Mouse (Mus musculus) liver, embryonic 11.5 days (tissue): ENCODE data around the gene Bsx. TPM values are rescaled to one million over a fixed set of nuclear protein-coding genes. Genes with fewer than 3 reads are reported as not detected.

Experiments
- ATAC-seq: fragments of 200-750 bp; cut with Nextera tagmentation; replicated peaks from 2 replicates; pipeline ENCODE4 v1.8.0; 2017; ENCODE audit warnings: moderate number of reproducible peaks, mild to moderate bottlenecking, moderate TSS enrichment, moderate library complexity; ENCODE audit not compliant: low FRiP score
- DNase-seq: peaks from one replicate; pipeline ENCODE4 v3.0.0-alpha.2; 2017; ENCODE audit warnings: low spot score
- H3K27ac ChIP-seq: fragments of 300-500 bp; sonication (generic); 2 replicates; pipeline ENCODE4 v1.5.1; 2014; ENCODE audit warnings: mild to moderate bottlenecking, low read depth, low read length, control low read depth
- H3K27me3 ChIP-seq: fragments of 300-500 bp; sonication (generic); replicated peaks from 2 replicates; pipeline ENCODE4 v1.6.1; 2014; ENCODE audit warnings: low read length, mixed read lengths; ENCODE audit not compliant: control insufficient read depth, insufficient read depth
- H3K36me3 ChIP-seq: fragments of 300-500 bp; sonication (generic); 2 replicates; pipeline ENCODE4 v1.6.1; 2014; ENCODE audit warnings: mild to moderate bottlenecking, low read length, moderate library complexity, mixed read lengths; ENCODE audit not compliant: control insufficient read depth, insufficient read depth
- H3K4me1 ChIP-seq: fragments of 300-500 bp; sonication (generic); replicated peaks from 2 replicates; pipeline ENCODE4 v1.6.1; 2014; ENCODE audit warnings: low read length, mixed read lengths; ENCODE audit not compliant: control insufficient read depth, insufficient read depth
- H3K4me2 ChIP-seq: fragments of 300-500 bp; sonication (generic); 2 replicates; pipeline ENCODE4 v1.6.1; 2014; ENCODE audit warnings: mild to moderate bottlenecking, control low read depth, moderate library complexity
- H3K4me3 ChIP-seq: fragments of 300-500 bp; sonication (generic); 2 replicates; pipeline ENCODE4 v1.5.1; 2014; ENCODE audit warnings: low read depth, low read length, control low read depth
- H3K9ac ChIP-seq: fragments of 300-500 bp; sonication (generic); 2 replicates; pipeline ENCODE4 v1.6.1; 2014; ENCODE audit warnings: low read depth, low read length, control low read depth
- H3K9me3 ChIP-seq: fragments of 300-500 bp; sonication (generic); 2 replicates; pipeline ENCODE4 v1.6.1; 2016; ENCODE audit warnings: low read length, inconsistent platforms, mixed read lengths; ENCODE audit not compliant: control insufficient read depth
- WGBS: fragments of 180-500 bp; shearing (Covaris S2); extraction: QIAGEN DNeasy Blood & Tissue Kit; methylation state at CpG from one replicate; pipeline ENCODE4 v1.1.7; 2014; 5-methylcytosine and 5-hydroxymethylcytosine counted together
- polyA plus RNA-seq: library from polyadenylated mRNA; unstranded; fragments of >200 nt; fragmentation: Nextera tagmentation; extraction: Ambion mirVana; gene quantifications from 2 replicates; pipeline ENCODE4 v1.2.1, GENCODE M21; 2014

Gene Bsx
- polyA plus RNA-seq, 1 experiment from 2014 or later, result not detected

DNA sequence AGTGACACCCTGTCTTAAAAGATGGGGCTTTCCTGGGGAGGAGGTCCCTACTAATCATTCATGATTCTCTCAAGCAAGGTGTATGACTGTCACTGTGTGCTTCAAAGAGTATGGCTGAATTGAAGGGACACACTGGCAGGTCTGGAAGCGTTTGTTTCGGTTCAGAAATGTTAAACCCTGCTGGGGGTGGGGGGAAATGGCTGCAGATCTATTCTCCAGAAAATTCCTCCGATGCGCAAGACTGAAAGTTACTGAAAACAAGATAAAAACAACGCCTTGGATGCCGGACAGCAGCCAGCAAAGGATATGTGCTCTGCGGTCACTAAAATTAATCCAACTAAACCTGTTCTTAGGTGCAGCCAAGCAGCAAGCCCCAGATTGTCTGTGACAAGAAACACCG is 34.5 kb downstream of the Bsx start:
- Histone ChIP-seq H3K4me2 (no peak overlapping the region), H3K36me3 (no peaks in the 10 kb centered on the region), H3K4me1 (no peaks in the 10 kb centered on the region), H3K9me3 (no peaks in the 10 kb centered on the region), H3K27me3 (no peaks in the 10 kb centered on the region), H3K9ac (no peak overlapping the region), H3K4me3 (no peak overlapping the region), H3K27ac (no peak overlapping the region)
- no peak for ATAC-seq
- no peak for DNase-seq
- 86% methylated on average over 8 of the region's 8 CpGs for WGBS

DNA sequence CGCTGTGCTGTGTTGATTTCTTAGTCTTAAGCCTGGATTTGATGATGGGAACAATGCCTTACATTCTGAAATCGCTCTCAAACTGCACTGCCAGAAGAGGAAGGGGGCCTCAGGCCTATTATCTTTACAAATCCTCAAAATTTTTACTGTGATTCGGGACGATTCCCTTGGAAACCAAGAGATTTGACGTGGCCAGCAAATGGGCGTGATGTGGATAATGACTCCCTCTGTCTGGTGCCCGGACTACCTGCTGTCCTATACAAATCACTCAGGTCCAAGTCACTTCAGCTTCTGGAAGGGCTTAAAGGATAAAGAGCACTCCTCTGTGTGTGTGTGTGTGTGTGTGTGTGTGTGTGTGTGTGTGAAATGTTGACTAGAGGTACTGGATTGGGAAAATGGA is 35.0 kb downstream of the Bsx start:
- 78% methylated on average over 7 of the region's 7 CpGs for WGBS
- H3K9ac ChIP-seq, result no peak overlapping the region
- H3K4me2 ChIP-seq, result no peak overlapping the region
- H3K36me3 ChIP-seq, result no peaks in the 10 kb centered on the region
- H3K27ac ChIP-seq, result no peak overlapping the region
- H3K27me3 ChIP-seq, result no peaks in the 10 kb centered on the region
- H3K4me3 ChIP-seq, result no peak overlapping the region
- H3K9me3 ChIP-seq, result no peaks in the 10 kb centered on the region
- ATAC-seq (no peak), DNase-seq (no peak)
- no peaks in the 10 kb centered on the region for H3K4me1 ChIP-seq

DNA sequence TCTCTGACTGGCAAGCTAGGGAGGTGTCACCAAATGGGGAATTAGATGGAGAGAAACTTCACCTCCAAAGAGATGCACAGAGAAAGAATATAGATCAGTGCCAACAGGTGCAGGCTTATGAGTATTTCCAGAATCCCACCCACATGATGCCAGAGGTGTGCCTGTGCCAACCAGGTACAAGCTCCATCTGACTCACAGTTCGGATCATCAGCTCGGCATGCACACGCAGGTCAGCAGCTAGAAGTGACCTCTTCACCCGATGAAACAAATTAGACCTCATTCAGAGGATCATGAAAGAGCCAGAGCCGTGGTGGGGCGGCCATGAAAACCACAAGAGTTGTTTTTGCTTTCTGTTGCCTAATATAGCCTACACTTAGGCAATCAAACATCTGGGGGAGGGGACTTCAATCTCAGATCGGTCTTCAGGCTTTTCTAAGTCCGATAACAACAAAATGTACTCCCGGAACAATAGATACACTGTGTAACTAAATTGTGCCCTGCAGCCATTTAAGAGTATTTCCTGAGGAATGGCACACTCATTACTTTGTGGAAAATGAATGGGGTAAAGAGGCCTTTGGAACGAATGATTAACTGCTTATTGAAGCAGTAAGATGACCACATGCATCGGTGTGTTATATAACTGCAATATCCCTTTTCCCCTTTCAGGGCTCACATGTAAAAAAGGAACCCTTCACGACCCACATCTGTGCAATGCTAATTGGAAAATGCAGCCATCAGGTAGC is 44.1 kb downstream of the Bsx start:
- H3K36me3 ChIP-seq, result no peaks in the 10 kb centered on the region
- no peak overlapping the region for H3K9ac ChIP-seq
- H3K4me2 ChIP-seq, result no peak overlapping the region
- H3K4me3 ChIP-seq, result no peak overlapping the region
- ATAC-seq, result no peak
- WGBS, result 67% methylated on average over 12 of the region's 12 CpGs
- H3K27ac ChIP-seq, result no peak overlapping the region
- no peaks in the 10 kb centered on the region for H3K9me3 ChIP-seq
- H3K27me3 ChIP-seq, result no peaks in the 10 kb centered on the region
- DNase-seq, result no peak
- H3K4me1 ChIP-seq, result no peaks in the 10 kb centered on the region

DNA sequence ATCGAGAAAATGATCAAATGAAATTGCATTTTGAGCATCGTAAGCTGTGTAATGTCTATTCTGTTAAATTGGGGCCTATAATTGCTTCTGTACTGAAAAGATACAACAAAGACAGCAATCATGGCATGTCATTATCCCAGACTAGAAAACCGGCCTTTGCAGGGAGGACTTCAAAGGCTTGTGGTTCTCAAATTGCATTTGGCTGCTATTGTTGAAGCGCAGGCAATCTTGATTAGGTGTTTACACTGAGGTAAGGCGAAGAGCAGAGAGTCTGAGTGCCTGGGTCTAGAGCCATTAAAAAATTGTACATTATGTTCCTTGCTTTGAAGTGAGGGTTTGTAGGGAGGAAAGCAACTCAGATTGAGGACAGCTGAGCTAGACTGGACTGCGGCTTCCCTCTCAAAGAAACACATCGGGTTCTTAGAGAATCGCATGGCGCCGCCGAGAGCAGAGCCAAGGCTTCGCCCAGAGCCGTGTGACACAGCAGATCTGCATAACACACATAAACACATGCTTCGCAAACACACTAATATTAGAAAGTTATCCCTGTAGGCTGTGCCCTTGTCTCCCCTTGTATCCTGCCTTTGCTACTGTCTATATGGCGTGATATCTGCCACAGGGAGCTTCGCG is 53.5 kb downstream of the Bsx start:
- Histone ChIP-seq H3K9ac (no peak overlapping the region), H3K4me2 (no peak overlapping the region), H3K27ac (no peak overlapping the region), H3K4me3 (no peak overlapping the region), H3K4me1 (no peaks in the 10 kb centered on the region), H3K27me3 (no peaks in the 10 kb centered on the region), H3K9me3 (no peaks in the 10 kb centered on the region), H3K36me3 (no peaks in the 10 kb centered on the region)
- DNase-seq, result no peak
- WGBS, result 82% methylated on average over 17 of the region's 17 CpGs
- ATAC-seq, result no peak

Other genes with a start within 250 kb of the Bsx start
- not detected in 2 replicates for gene Gm21915, start 203.5 kb upstream of the Bsx start, polyA plus RNA-seq
- gene Clmp, start 188.2 kb upstream of the Bsx start, polyA plus RNA-seq, result 7.4 and 7.7 TPM in 2 replicates
- gene Hspa8, start 73.1 kb upstream of the Bsx start, polyA plus RNA-seq, result 3,603 and 3,888 TPM in 2 replicates
- 0.16 TPM in 1 of 2 replicates, not detected in the other for gene Jhy, start 90.0 kb downstream of the Bsx start, polyA plus RNA-seq
- gene Crtam, start 130.5 kb downstream of the Bsx start, polyA plus RNA-seq, result 0.08 and 0.11 TPM in 2 replicates